Mouse (Mus musculus) C2C12 (cell line): Measurements from ENCODE around the gene Tnr. TPM values are rescaled to one million over a fixed set of nuclear protein-coding genes. Genes with fewer than 3 reads are reported as not detected.

Source experiments
- H3K27me3 ChIP-seq: one replicate; pipeline ENCODE4 v1.6.1; 2011; ENCODE audit not compliant: control insufficient read depth, insufficient read depth, insufficient read length
- H3K36me3 ChIP-seq: one replicate; pipeline ENCODE4 v1.6.1; 2011; ENCODE audit not compliant: control insufficient read depth, insufficient read depth
- H3K4me3 ChIP-seq: one replicate; pipeline ENCODE4 v1.5.1; 2011; ENCODE audit warnings: mild to moderate bottlenecking, control low read depth; ENCODE audit not compliant: poor library complexity, insufficient read depth, severe bottlenecking
- H3K79me2 ChIP-seq: one replicate; pipeline ENCODE4 v1.6.1; 2011; ENCODE audit not compliant: control insufficient read depth, insufficient read depth
- H3K79me3 ChIP-seq: one replicate; pipeline ENCODE4 v1.6.1; 2011; ENCODE audit warnings: low read depth, control low read depth
- H3ac ChIP-seq: one replicate; pipeline ENCODE3; 2011; ENCODE audit warnings: low read depth; ENCODE audit not compliant: control insufficient read depth, insufficient read length
- CEBPB ChIP-seq: IDR thresholded peaks from one replicate; pipeline ENCODE4 v1.6.1; 2011; ENCODE audit warnings: low read depth, mild to moderate bottlenecking, control low read depth, moderate library complexity
- CTCF ChIP-seq: IDR thresholded peaks from one replicate; pipeline ENCODE4 v1.5.1; 2011; ENCODE audit not compliant: control insufficient read depth, insufficient read depth, insufficient read length
- FOSL1 ChIP-seq: IDR thresholded peaks from one replicate; pipeline ENCODE4 v1.8.0; 2011; ENCODE audit warnings: mild to moderate bottlenecking, low read length; ENCODE audit not compliant: poor library complexity, insufficient read depth, severe bottlenecking
- MAX ChIP-seq: IDR thresholded peaks from one replicate; pipeline ENCODE4 v1.6.1; 2011; ENCODE audit warnings: mild to moderate bottlenecking, control low read depth
- MYOD1 ChIP-seq: IDR thresholded peaks from one replicate; pipeline ENCODE4 v1.6.1; 2011; ENCODE audit warnings: low read depth; ENCODE audit not compliant: control insufficient read depth, insufficient read length
- MYOG ChIP-seq: IDR thresholded peaks from one replicate; pipeline ENCODE4 v1.6.1; 2011; ENCODE audit not compliant: control insufficient read depth, insufficient read length; ENCODE audit errors: extremely low read depth
- USF1 ChIP-seq: IDR thresholded peaks from one replicate; pipeline ENCODE4 v1.6.1; 2011; ENCODE audit warnings: low read depth, mild to moderate bottlenecking, control low read depth, moderate library complexity
- polyA plus RNA-seq: library from polyadenylated mRNA; unstranded; fragments of >200 nt; fragmentation: generic; extraction: Trizol; gene quantifications from one replicate; pipeline ENCODE4 v1.2.1, GENCODE M21; 2012; ENCODE audit warnings: missing spikeins

The Tnr gene
- polyA plus RNA-seq, 1 experiment, result under 0.01 TPM

DNA sequence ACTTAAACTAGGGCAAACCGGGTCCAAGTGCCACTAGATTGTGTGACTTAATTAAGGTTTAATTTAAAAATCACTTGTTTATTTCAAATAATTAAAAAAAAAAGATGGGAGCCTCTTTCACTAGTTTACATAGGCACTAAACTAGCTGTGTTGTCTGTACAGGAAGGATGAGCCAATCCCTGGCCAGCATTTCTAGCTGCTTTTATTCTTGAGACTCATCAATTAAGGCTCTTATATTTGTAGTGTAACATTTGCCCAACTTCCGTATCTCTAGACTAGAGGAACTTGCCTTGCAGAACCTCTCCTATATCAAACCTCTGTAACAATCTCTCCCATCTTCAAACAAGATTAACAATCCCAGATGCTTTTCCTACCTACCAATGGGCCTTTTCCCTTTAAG is 47.3 kb downstream of the Tnr start:
- Histone ChIP-seq H3K4me3 (no peak overlapping the region), H3K36me3 (no peaks in the 10 kb centered on the region), H3K79me3 (no peaks in the 10 kb centered on the region), H3K79me2 (no peaks in the 10 kb centered on the region), H3ac (no peak overlapping the region), H3K27me3 (no peaks in the 10 kb centered on the region)
- TF ChIP-seq MYOG (no peak), MAX (no peak), CTCF (no peak), CEBPB (no peak), USF1 (no peak), FOSL1 (no peak), MYOD1 (no peak)

DNA sequence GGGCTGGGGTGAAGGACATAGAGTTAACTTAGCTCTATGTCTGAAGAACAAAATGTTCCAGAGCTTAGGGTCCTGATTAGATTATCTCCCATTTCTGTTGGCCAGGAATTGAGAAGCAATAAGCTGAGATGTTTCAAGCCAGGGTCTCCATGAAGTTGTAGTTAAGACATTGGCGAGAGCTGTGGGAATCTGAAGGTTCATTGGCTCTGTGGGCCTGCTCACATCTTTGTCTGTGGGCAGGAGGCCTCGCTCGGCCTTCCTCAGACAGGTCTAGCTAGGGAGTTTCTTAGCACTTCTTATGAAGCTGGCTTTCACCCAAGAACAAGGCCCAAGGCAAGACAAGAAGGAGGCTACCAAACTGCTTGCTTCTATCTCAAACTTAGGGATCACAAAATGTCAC is 48.4 kb downstream of the Tnr start:
- no peak overlapping the region for H3K4me3 ChIP-seq
- TF ChIP-seq CTCF, result no peak
- no peak for TF ChIP-seq MYOG
- no peak for TF ChIP-seq MAX
- TF ChIP-seq MYOD1, result no peak
- no peak for TF ChIP-seq CEBPB
- TF ChIP-seq USF1, result no peak
- TF ChIP-seq FOSL1, result no peak

DNA sequence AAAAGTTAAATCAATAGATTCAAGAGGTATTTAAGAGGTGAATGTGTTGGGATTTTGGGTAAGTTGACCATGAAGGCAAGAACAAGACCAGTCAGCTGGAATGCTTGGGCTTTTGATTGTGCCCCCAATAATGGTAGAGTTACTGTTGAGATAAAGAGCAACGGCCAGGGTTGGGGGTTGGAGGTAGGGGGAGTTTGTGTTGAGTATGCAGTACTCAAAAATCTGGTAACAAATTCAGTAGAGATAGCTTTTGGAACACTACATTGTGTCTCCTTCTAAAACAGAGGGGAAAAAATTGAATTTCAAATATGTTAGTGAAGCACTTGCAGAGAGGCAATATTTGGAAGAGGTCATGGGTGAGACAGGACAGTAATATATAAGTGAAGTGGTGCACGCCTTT is 49.5 kb downstream of the Tnr start:
- TF ChIP-seq CTCF, result no peak
- TF ChIP-seq MAX, result no peak
- no peak for TF ChIP-seq USF1
- TF ChIP-seq MYOG, result no peak
- no peak for TF ChIP-seq MYOD1
- no peak for TF ChIP-seq CEBPB
- TF ChIP-seq FOSL1, result no peak
- Histone ChIP-seq H3K79me3 (no peaks in the 10 kb centered on the region), H3K4me3 (no peak overlapping the region), H3K36me3 (no peaks in the 10 kb centered on the region), H3K27me3 (no peaks in the 10 kb centered on the region), H3ac (no peak overlapping the region), H3K79me2 (no peaks in the 10 kb centered on the region)

More for the DNA sequence above, 48.4 kb downstream of the Tnr start:
- Histone ChIP-seq H3K27me3 (no peaks in the 10 kb centered on the region), H3K36me3 (no peaks in the 10 kb centered on the region), H3K79me3 (no peaks in the 10 kb centered on the region), H3ac (no peak overlapping the region), H3K79me2 (no peaks in the 10 kb centered on the region)

DNA sequence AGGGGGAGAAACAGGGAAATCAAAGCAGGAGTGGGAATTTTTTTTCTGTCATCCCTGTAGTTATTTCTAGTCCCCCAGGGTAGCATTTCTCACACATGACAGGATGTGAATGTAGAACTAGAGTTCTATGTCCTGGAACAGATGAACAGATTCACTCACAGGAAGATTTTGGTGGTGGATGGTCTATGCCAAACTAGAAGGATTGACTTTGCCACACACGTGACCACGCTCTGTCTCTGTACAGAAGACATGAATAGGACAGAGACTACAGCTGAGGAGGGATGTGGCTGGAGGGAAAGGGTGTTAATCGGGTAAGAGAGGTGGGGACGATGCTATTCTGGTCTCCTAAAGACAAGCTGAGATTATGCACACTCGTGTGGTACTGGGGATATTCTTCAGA is 51.1 kb downstream of the Tnr start:
- TF ChIP-seq MYOD1, result no peak
- no peak for TF ChIP-seq FOSL1
- no peak for TF ChIP-seq CEBPB
- no peak for TF ChIP-seq USF1
- TF ChIP-seq MAX, result no peak
- no peak overlapping the region for H3K4me3 ChIP-seq
- H3K36me3 ChIP-seq, result no peaks in the 10 kb centered on the region
- H3K79me2 ChIP-seq, result no peaks in the 10 kb centered on the region
- H3K79me3 ChIP-seq, result no peaks in the 10 kb centered on the region
- no peak overlapping the region for H3ac ChIP-seq
- H3K27me3 ChIP-seq, result peaks cover 7% of the 10 kb centered on the region

DNA sequence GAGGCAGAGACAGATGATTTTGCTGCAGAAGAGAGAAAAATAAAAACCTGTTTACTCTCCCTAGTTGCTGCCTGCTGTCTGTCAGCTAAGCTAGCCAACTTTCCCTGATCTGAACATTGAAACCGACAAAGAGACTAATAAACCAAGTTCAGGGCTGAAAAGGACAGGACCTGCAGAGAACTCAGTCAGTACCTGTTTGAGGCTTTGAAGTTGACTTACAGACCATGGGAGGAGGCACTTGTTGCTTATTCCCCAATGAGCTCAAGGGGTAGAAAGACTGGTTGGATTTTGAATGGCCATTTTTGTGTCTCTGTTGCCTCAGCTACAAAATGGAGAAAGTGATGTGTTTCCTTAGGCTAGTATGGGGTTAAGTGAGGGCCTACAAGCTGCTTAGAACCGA is 52.7 kb downstream of the Tnr start:
- Histone ChIP-seq H3K36me3 (no peaks in the 10 kb centered on the region), H3K4me3 (no peak overlapping the region), H3K79me3 (no peaks in the 10 kb centered on the region), H3ac (no peak overlapping the region), H3K27me3 (peaks cover 11% of the 10 kb centered on the region), H3K79me2 (no peaks in the 10 kb centered on the region)
- no peak for TF ChIP-seq CTCF
- TF ChIP-seq USF1, result no peak
- TF ChIP-seq MAX, result no peak
- no peak for TF ChIP-seq MYOD1
- TF ChIP-seq MYOG, result no peak
- no peak for TF ChIP-seq FOSL1
- TF ChIP-seq CEBPB, result no peak

DNA sequence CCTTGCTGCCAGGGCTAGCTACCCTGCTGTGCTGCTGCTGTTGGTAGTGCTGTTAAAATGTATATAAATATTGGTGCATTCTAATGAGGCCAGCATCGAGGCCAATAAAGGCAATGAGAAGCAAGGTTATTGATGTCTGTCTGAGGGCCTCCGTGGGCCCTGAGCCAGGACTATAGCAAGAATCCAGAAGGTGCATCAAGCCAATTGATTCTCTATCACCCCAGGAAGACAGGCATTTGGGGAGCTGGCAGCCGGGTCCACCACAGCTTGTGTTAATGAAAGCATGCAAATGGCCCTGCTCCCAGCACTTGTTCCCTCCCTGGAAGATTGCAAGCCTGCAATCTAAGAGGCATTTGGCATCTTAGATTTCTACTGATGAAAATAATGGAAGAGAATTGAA is 54.8 kb downstream of the Tnr start:
- H3K36me3 ChIP-seq, result no peaks in the 10 kb centered on the region
- no peak overlapping the region for H3K4me3 ChIP-seq
- no peak overlapping the region for H3ac ChIP-seq
- TF ChIP-seq MYOD1, result no peak
- TF ChIP-seq CEBPB, result no peak
- TF ChIP-seq FOSL1, result no peak
- no peak for TF ChIP-seq MYOG
- no peak for TF ChIP-seq MAX
- no peak for TF ChIP-seq USF1
- no peak for TF ChIP-seq CTCF
- H3K79me3 ChIP-seq, result no peaks in the 10 kb centered on the region
- H3K79me2 ChIP-seq, result no peaks in the 10 kb centered on the region
- H3K27me3 ChIP-seq, result peaks cover 11% of the 10 kb centered on the region
